Mouse (Mus musculus): ENCODE results near the gene Pds5a. TPM values are rescaled to one million over a fixed set of nuclear protein-coding genes. Genes with fewer than 3 reads are reported as not detected.

The Pds5a gene
- polyA plus RNA-seq, 1 experiment from 2014 or later: 78.4 TPM

- DNase-seq (no peak), ATAC-seq (ENCODE audit: low FRiP score, low TSS enrichment) (no peak)
- H3K9me3 ChIP-seq (ENCODE audit: control insufficient read depth, low read length): no peaks in the 10 kb centered on the region
- H3K4me2 ChIP-seq (ENCODE audit: low read length): no peak overlapping the region
- no peak overlapping the region for H3K9ac ChIP-seq (replicated peaks; ENCODE audit: low read length)
- no peaks in the 10 kb centered on the region for H3K4me1 ChIP-seq (ENCODE audit: control insufficient read depth, insufficient read depth, low read length)
- WGBS: 87% methylated on average over 2 of the region's 2 CpGs
- H3K27ac ChIP-seq (replicated peaks; ENCODE audit: low read depth, low read length): no peak overlapping the region
- no peaks in the 10 kb centered on the region for H3K27me3 ChIP-seq (ENCODE audit: control insufficient read depth, insufficient read depth, low read length)
- H3K4me3 ChIP-seq (replicated peaks; ENCODE audit: low read depth, low read length): no peak overlapping the region
- peaks cover 15% of the 10 kb centered on the region for H3K36me3 ChIP-seq (ENCODE audit: control insufficient read depth, insufficient read depth, low read length)
These were observed 123.2 kb downstream of the Pds5a start for GRCm38 (mm10) chr5:65574876-65575275.

- H3K27me3 ChIP-seq (ENCODE audit: control insufficient read depth, insufficient read depth, low read length): no peaks in the 10 kb centered on the region
- no peak for ATAC-seq (ENCODE audit: low FRiP score, low TSS enrichment)
- DNase-seq: no peak
- H3K27ac ChIP-seq (replicated peaks; ENCODE audit: low read depth, low read length): no peak overlapping the region
- no peak overlapping the region for H3K9ac ChIP-seq (replicated peaks; ENCODE audit: low read length)
- WGBS: 94% methylated on average over 2 of the region's 2 CpGs
- H3K4me3 ChIP-seq (replicated peaks; ENCODE audit: low read depth, low read length): no peak overlapping the region
- no peaks in the 10 kb centered on the region for H3K9me3 ChIP-seq (ENCODE audit: control insufficient read depth, low read length)
- no peak overlapping the region for H3K4me2 ChIP-seq (ENCODE audit: low read length)
- no peaks in the 10 kb centered on the region for H3K4me1 ChIP-seq (ENCODE audit: control insufficient read depth, insufficient read depth, low read length)
- 0 out of 2 replicates have a peak, but pooled peaks cover 11% of the 10 kb centered on the region for H3K36me3 ChIP-seq (ENCODE audit: control insufficient read depth, insufficient read depth, low read length)
These were observed 132.6 kb downstream of the Pds5a start for GRCm38 (mm10) chr5:65565486-65565885.

- ATAC-seq (ENCODE audit: low FRiP score, low TSS enrichment) (no peak), DNase-seq (peak; percentile 15)
- H3K4me1 ChIP-seq (ENCODE audit: control insufficient read depth, insufficient read depth, low read length): no peaks in the 10 kb centered on the region
- WGBS: 27% methylated on average over 19 of the region's 20 CpGs
- H3K36me3 ChIP-seq (ENCODE audit: control insufficient read depth, insufficient read depth, low read length): 0 out of 2 replicates have a peak, but pooled peaks cover 2% of the 10 kb centered on the region
- H3K4me2 ChIP-seq (ENCODE audit: low read length): no peak overlapping the region
- H3K27me3 ChIP-seq (ENCODE audit: control insufficient read depth, insufficient read depth, low read length): no peaks in the 10 kb centered on the region
- peak overlapping the region; percentile 31; the same call in 1 of the 2 replicates for H3K9ac ChIP-seq (replicated peaks; ENCODE audit: low read length)
- H3K9me3 ChIP-seq (ENCODE audit: control insufficient read depth, low read length): no peaks in the 10 kb centered on the region
- no peak overlapping the region for H3K4me3 ChIP-seq (replicated peaks; ENCODE audit: low read depth, low read length)
- H3K27ac ChIP-seq (replicated peaks; ENCODE audit: low read depth, low read length): no peak overlapping the region
These were observed 136.8 kb downstream of the Pds5a start for GRCm38 (mm10) chr5:65561125-65561893.

GRCm38 (mm10) chr5:65557109-65557508, 141.0 kb downstream of the Pds5a start:
- H3K36me3 ChIP-seq (ENCODE audit: control insufficient read depth, insufficient read depth, low read length): 0 out of 2 replicates have a peak, but pooled peaks cover 2% of the 10 kb centered on the region
- no peak overlapping the region for H3K9ac ChIP-seq (replicated peaks; ENCODE audit: low read length)
- ATAC-seq (ENCODE audit: low FRiP score, low TSS enrichment) (no peak), DNase-seq (no peak)
- no peaks in the 10 kb centered on the region for H3K9me3 ChIP-seq (ENCODE audit: control insufficient read depth, low read length)
- no peaks in the 10 kb centered on the region for H3K4me1 ChIP-seq (ENCODE audit: control insufficient read depth, insufficient read depth, low read length)
- no peaks in the 10 kb centered on the region for H3K27me3 ChIP-seq (ENCODE audit: control insufficient read depth, insufficient read depth, low read length)
- H3K4me2 ChIP-seq (ENCODE audit: low read length): no peak overlapping the region
- no peak overlapping the region for H3K27ac ChIP-seq (replicated peaks; ENCODE audit: low read depth, low read length)
- H3K4me3 ChIP-seq (replicated peaks; ENCODE audit: low read depth, low read length): no peak overlapping the region

Other genes starting within 250 kb of the Pds5a start
- gene Gm43552, start 205.4 kb downstream of the Pds5a start, polyA plus RNA-seq (2014; fragmentation: Nextera tagmentation; extraction: Ambion mirVana): 3.0 TPM in 1 of 2 replicates, not detected in the other
- gene Smim14, start 161.1 kb downstream of the Pds5a start, polyA plus RNA-seq (2014; fragmentation: Nextera tagmentation; extraction: Ambion mirVana): 196 and 212 TPM in 2 replicates
- 155 and 182 TPM in 2 replicates for gene Ube2k, start 161.0 kb downstream of the Pds5a start, polyA plus RNA-seq (2014; fragmentation: Nextera tagmentation; extraction: Ambion mirVana)
- gene N4bp2, start 65.2 kb upstream of the Pds5a start, polyA plus RNA-seq (2014; fragmentation: Nextera tagmentation; extraction: Ambion mirVana): 26.1 and 32.6 TPM in 2 replicates
- 0.12 and 0.34 TPM in 2 replicates for gene Rhoh, start 162.9 kb upstream of the Pds5a start, polyA plus RNA-seq (2014; fragmentation: Nextera tagmentation; extraction: Ambion mirVana)
- gene Chrna9, start 236.6 kb upstream of the Pds5a start, polyA plus RNA-seq (2014; fragmentation: Nextera tagmentation; extraction: Ambion mirVana): not detected in 2 replicates

All from midbrain, embryonic 14.5 days (tissue).